Mouse (Mus musculus) embryonic facial prominence, embryonic 15.5 days (tissue): ENCODE measurements at regions not wholly inside any gene's neighbourhood (a gene's known extent, or its start where the extent isn't known, plus 50 kb on each side); places are given as distances from the start of the nearest gene placed in this dataset.

Experiments
- ATAC-seq: fragments of 200-750 bp; cut with Nextera tagmentation; 2 replicates; pipeline ENCODE4 v1.8.0; 2017; ENCODE audit warnings: low read depth, moderate TSS enrichment; ENCODE audit not compliant: insufficient number of reproducible peaks, low FRiP score, low TSS enrichment
- H3K27ac ChIP-seq: fragments of 300-500 bp; sonication (generic); replicated peaks from 2 replicates; pipeline ENCODE4 v1.5.1; 2015; ENCODE audit warnings: mild to moderate bottlenecking, inconsistent platforms
- H3K27me3 ChIP-seq: fragments of 300-500 bp; sonication (generic); 2 replicates; pipeline ENCODE4 v1.6.1; 2015; ENCODE audit warnings: inconsistent platforms
- H3K36me3 ChIP-seq: fragments of 300-500 bp; sonication (generic); 2 replicates; pipeline ENCODE4 v1.6.1; 2015; ENCODE audit warnings: mild to moderate bottlenecking, inconsistent platforms
- H3K4me1 ChIP-seq: fragments of 300-500 bp; sonication (generic); 2 replicates; pipeline ENCODE4 v1.6.1; 2015; ENCODE audit warnings: inconsistent platforms
- H3K4me2 ChIP-seq: fragments of 300-500 bp; sonication (generic); replicated peaks from 2 replicates; pipeline ENCODE4 v1.6.1; 2015; ENCODE audit warnings: mild to moderate bottlenecking, inconsistent platforms
- H3K4me3 ChIP-seq: fragments of 300-500 bp; sonication (generic); replicated peaks from 2 replicates; pipeline ENCODE4 v1.5.1; 2015; ENCODE audit warnings: mild to moderate bottlenecking, inconsistent platforms
- H3K9ac ChIP-seq: fragments of 300-500 bp; sonication (generic); 2 replicates; pipeline ENCODE4 v1.6.1; 2015; ENCODE audit warnings: inconsistent platforms
- H3K9me3 ChIP-seq: fragments of 300-500 bp; sonication (generic); replicated peaks from 2 replicates; pipeline ENCODE4 v1.6.1; 2016; ENCODE audit warnings: inconsistent platforms
- WGBS: fragments of 180-500 bp; shearing (Covaris S2); methylation state at CpG from one replicate; pipeline ENCODE4 v1.1.7; 2015; 5-methylcytosine and 5-hydroxymethylcytosine counted together

- Histone ChIP-seq H3K9ac (no peak overlapping the region), H3K27me3 (no peaks in the 10 kb centered on the region), H3K4me3 (no peak overlapping the region), H3K36me3 (no peaks in the 10 kb centered on the region), H3K4me2 (no peak overlapping the region), H3K27ac (no peak overlapping the region), H3K9me3 (no peaks in the 10 kb centered on the region), H3K4me1 (no peaks in the 10 kb centered on the region)
- ATAC-seq = no peak
- WGBS = 76% methylated on average over 1 of the region's 1 CpGs
Measured at GRCm38 (mm10) chr4:33737337-33737736, 187.1 kb upstream of the Cnr1 start.

- Histone ChIP-seq H3K27ac (no peak overlapping the region), H3K27me3 (no peaks in the 10 kb centered on the region), H3K4me1 (no peaks in the 10 kb centered on the region), H3K36me3 (no peaks in the 10 kb centered on the region), H3K9ac (no peak overlapping the region), H3K9me3 (no peaks in the 10 kb centered on the region), H3K4me2 (no peak overlapping the region), H3K4me3 (no peak overlapping the region)
- ATAC-seq = no peak
- 72% methylated on average over 8 of the region's 8 CpGs for WGBS
Measured at GRCm38 (mm10) chr4:33737859-33738417, 186.5 kb upstream of the Cnr1 start.

GRCm38 (mm10) chr4:33739211-33739904 is 185.0 kb upstream of the Cnr1 start:
- H3K4me2 ChIP-seq = no peak overlapping the region
- H3K27ac ChIP-seq = no peak overlapping the region
- no peak for ATAC-seq
- H3K27me3 ChIP-seq = no peaks in the 10 kb centered on the region
- H3K9ac ChIP-seq = no peak overlapping the region
- 80% methylated on average over 8 of the region's 8 CpGs for WGBS
- H3K4me1 ChIP-seq = no peaks in the 10 kb centered on the region
- H3K36me3 ChIP-seq = no peaks in the 10 kb centered on the region
- no peak overlapping the region for H3K4me3 ChIP-seq
- no peaks in the 10 kb centered on the region for H3K9me3 ChIP-seq

- no peak for ATAC-seq
- no peaks in the 10 kb centered on the region for H3K27me3 ChIP-seq
- H3K4me1 ChIP-seq = no peaks in the 10 kb centered on the region
- no peak overlapping the region for H3K9ac ChIP-seq
- no peaks in the 10 kb centered on the region for H3K9me3 ChIP-seq
- H3K4me3 ChIP-seq = no peak overlapping the region
- 76% methylated on average over 12 of the region's 12 CpGs for WGBS
- H3K4me2 ChIP-seq = no peak overlapping the region
- no peaks in the 10 kb centered on the region for H3K36me3 ChIP-seq
- H3K27ac ChIP-seq = no peak overlapping the region
Measured at GRCm38 (mm10) chr4:33740982-33741381, 183.4 kb upstream of the Cnr1 start.

GRCm38 (mm10) chr4:33745180-33745579 is 179.2 kb upstream of the Cnr1 start:
- Histone ChIP-seq H3K4me3 (no peak overlapping the region), H3K36me3 (no peaks in the 10 kb centered on the region), H3K4me2 (no peak overlapping the region), H3K9me3 (no peaks in the 10 kb centered on the region), H3K4me1 (no peaks in the 10 kb centered on the region), H3K9ac (no peak overlapping the region), H3K27ac (no peak overlapping the region), H3K27me3 (no peaks in the 10 kb centered on the region)
- WGBS = 78% methylated on average over 3 of the region's 3 CpGs
- no peak for ATAC-seq

GRCm38 (mm10) chr4:33747316-33747895 is 177.0 kb upstream of the Cnr1 start:
- Histone ChIP-seq H3K9me3 (no peaks in the 10 kb centered on the region), H3K9ac (no peak overlapping the region), H3K27me3 (no peaks in the 10 kb centered on the region), H3K4me1 (no peaks in the 10 kb centered on the region), H3K4me3 (no peak overlapping the region), H3K27ac (no peak overlapping the region), H3K36me3 (no peaks in the 10 kb centered on the region), H3K4me2 (no peak overlapping the region)
- WGBS = 61% methylated on average over 5 of the region's 5 CpGs
- no peak for ATAC-seq

GRCm38 (mm10) chr4:33767721-33768120 is 156.7 kb upstream of the Cnr1 start:
- Histone ChIP-seq H3K9ac (no peak overlapping the region), H3K27me3 (no peaks in the 10 kb centered on the region), H3K4me2 (no peak overlapping the region), H3K27ac (no peak overlapping the region), H3K9me3 (no peaks in the 10 kb centered on the region), H3K36me3 (no peaks in the 10 kb centered on the region), H3K4me1 (no peaks in the 10 kb centered on the region), H3K4me3 (no peak overlapping the region)
- ATAC-seq = no peak
- 68% methylated on average over 2 of the region's 2 CpGs for WGBS

GRCm38 (mm10) chr4:33786027-33786426 is 138.4 kb upstream of the Cnr1 start:
- H3K4me1 ChIP-seq = no peaks in the 10 kb centered on the region
- H3K4me2 ChIP-seq = no peak overlapping the region
- H3K9ac ChIP-seq = no peak overlapping the region
- H3K27me3 ChIP-seq = no peaks in the 10 kb centered on the region
- no peaks in the 10 kb centered on the region for H3K36me3 ChIP-seq
- no peak overlapping the region for H3K4me3 ChIP-seq
- 81% methylated on average over 4 of the region's 4 CpGs for WGBS
- H3K9me3 ChIP-seq = no peaks in the 10 kb centered on the region
- H3K27ac ChIP-seq = no peak overlapping the region
- no peak for ATAC-seq

GRCm38 (mm10) chr4:33786958-33787357 is 137.4 kb upstream of the Cnr1 start:
- no peak for ATAC-seq
- Histone ChIP-seq H3K4me2 (no peak overlapping the region), H3K36me3 (no peaks in the 10 kb centered on the region), H3K27me3 (no peaks in the 10 kb centered on the region), H3K4me1 (no peaks in the 10 kb centered on the region), H3K27ac (no peak overlapping the region), H3K9me3 (no peaks in the 10 kb centered on the region), H3K4me3 (no peak overlapping the region), H3K9ac (no peak overlapping the region)
- 85% methylated on average over 4 of the region's 4 CpGs for WGBS

GRCm38 (mm10) chr4:33793398-33793797 is 131.0 kb upstream of the Cnr1 start:
- Histone ChIP-seq H3K27me3 (no peaks in the 10 kb centered on the region), H3K27ac (no peak overlapping the region), H3K9ac (no peak overlapping the region), H3K4me2 (no peak overlapping the region), H3K9me3 (no peaks in the 10 kb centered on the region), H3K4me3 (no peak overlapping the region), H3K36me3 (no peaks in the 10 kb centered on the region), H3K4me1 (no peaks in the 10 kb centered on the region)
- 90% methylated on average over 8 of the region's 8 CpGs for WGBS
- ATAC-seq = no peak

GRCm38 (mm10) chr4:33795461-33795860 is 128.9 kb upstream of the Cnr1 start:
- Histone ChIP-seq H3K4me1 (no peaks in the 10 kb centered on the region), H3K27ac (no peak overlapping the region), H3K36me3 (no peaks in the 10 kb centered on the region), H3K9ac (no peak overlapping the region), H3K4me3 (no peak overlapping the region), H3K9me3 (no peaks in the 10 kb centered on the region), H3K4me2 (no peak overlapping the region), H3K27me3 (no peaks in the 10 kb centered on the region)
- WGBS = 87% methylated on average over 3 of the region's 3 CpGs
- no peak for ATAC-seq

GRCm38 (mm10) chr4:33797964-33798363 is 126.4 kb upstream of the Cnr1 start:
- no peaks in the 10 kb centered on the region for H3K4me1 ChIP-seq
- no peak overlapping the region for H3K9ac ChIP-seq
- H3K27ac ChIP-seq = no peak overlapping the region
- no peaks in the 10 kb centered on the region for H3K36me3 ChIP-seq
- no peak overlapping the region for H3K4me3 ChIP-seq
- no peaks in the 10 kb centered on the region for H3K27me3 ChIP-seq
- WGBS = 91% methylated on average over 4 of the region's 4 CpGs
- ATAC-seq = no peak
- H3K9me3 ChIP-seq = no peaks in the 10 kb centered on the region
- H3K4me2 ChIP-seq = no peak overlapping the region
